Mouse (Mus musculus) bone marrow, adult 2 months (tissue): ENCODE results near the gene Pir.

Experiments used
- CTCF ChIP-seq: fragments of 200-500 bp; IDR thresholded peaks from 2 replicates; pipeline ENCODE4 v1.5.1; 2011; ENCODE audit warnings: low read length, control low read depth; ENCODE audit not compliant: control insufficient read depth, insufficient read depth
- POLR2A ChIP-seq: fragments of 200-500 bp; IDR thresholded peaks from 2 replicates; pipeline ENCODE4 v1.6.1; 2011; ENCODE audit warnings: low read depth, mild to moderate bottlenecking, control low read depth, low read length, borderline replicate concordance; ENCODE audit not compliant: control insufficient read depth

- TF ChIP-seq POLR2A (no peak), CTCF (no peak)
Observed at GRCm38 (mm10) chrX:164233380-164233779, 35.8 kb upstream of the Pir start.
